Mouse (Mus musculus) ES-E14 (cell line): ENCODE results near the gene Fkbp8. TPM values are rescaled to one million over a fixed set of nuclear protein-coding genes. Genes with fewer than 3 reads are reported as not detected.
"Not testable (repeated sequence)": the region's sequence is repeated elsewhere in the genome, so short reads cannot be mapped to it uniquely, and the experiment has no call there.

Experiments
- DNase-seq: peaks from one replicate; pipeline ENCODE4 v3.0.0-alpha.2; 2013; ENCODE audit warnings: low read depth, low spot score
- H3K27ac ChIP-seq: 2 replicates; pipeline ENCODE4 v1.5.1; 2012; ENCODE audit warnings: low read depth, mild to moderate bottlenecking, low read length, moderate library complexity, mixed read lengths; ENCODE audit not compliant: poor library complexity, insufficient read depth, severe bottlenecking
- H3K36me3 ChIP-seq: 2 replicates; pipeline ENCODE4 v1.6.1; 2012; ENCODE audit warnings: mild to moderate bottlenecking, low read length, moderate library complexity, mixed read lengths; ENCODE audit not compliant: control insufficient read depth, poor library complexity, insufficient read depth, severe bottlenecking
- H3K4me1 ChIP-seq, 2 experiments: fragments of 150-350 bp in 1 of 2; sonication (generic) in 1 of 2; 2 replicates each; pipeline ENCODE4 v1.6.1; 2012; ENCODE audit warnings: low read length in 2 of 2, mild to moderate bottlenecking in 1 of 2, mixed read lengths in 1 of 2; ENCODE audit not compliant: control insufficient read depth in 2 of 2, insufficient read depth in 2 of 2, poor library complexity in 1 of 2
- H3K4me3 ChIP-seq, 2 experiments: fragments of 150-350 bp in 1 of 2; sonication (generic) in 1 of 2; 2 replicates each; pipeline ENCODE4 v1.5.1; 2012; ENCODE audit warnings: low read length in 2 of 2, low read depth in 1 of 2, mild to moderate bottlenecking in 1 of 2, mixed read lengths in 1 of 2; ENCODE audit not compliant: insufficient read depth in 1 of 2, poor library complexity in 1 of 2, severe bottlenecking in 1 of 2
- H3K9ac ChIP-seq: 2 replicates; pipeline ENCODE4 v1.6.1; 2012; ENCODE audit warnings: low read depth, mild to moderate bottlenecking, low read length, mixed read lengths; ENCODE audit not compliant: poor library complexity, insufficient read depth, severe bottlenecking
- H3K9me3 ChIP-seq: fragments of 150-350 bp; sonication (generic); 2 replicates; pipeline ENCODE4 v1.6.1; 2012; ENCODE audit warnings: low read depth, mild to moderate bottlenecking, low read length; ENCODE audit not compliant: control insufficient read depth, insufficient read depth
- CHD2 ChIP-seq: IDR thresholded peaks from 2 replicates; pipeline ENCODE4 v1.6.1; 2014; ENCODE audit warnings: mild to moderate bottlenecking, low read depth, low read length, inconsistent platforms
- HCFC1 ChIP-seq: IDR thresholded peaks from 2 replicates; pipeline ENCODE4 v1.6.1; 2012; ENCODE audit warnings: low read length, inconsistent platforms, borderline replicate concordance; ENCODE audit not compliant: insufficient read depth
- MAFK ChIP-seq: IDR thresholded peaks from 2 replicates; pipeline ENCODE4 v1.6.1; 2014; ENCODE audit warnings: mild to moderate bottlenecking, low read depth, low read length, inconsistent platforms; ENCODE audit not compliant: insufficient read depth
- ZC3H11A ChIP-seq: IDR thresholded peaks from 2 replicates; pipeline ENCODE4 v1.6.1; 2012; ENCODE audit warnings: low read depth, mild to moderate bottlenecking, inconsistent platforms, low read length, borderline replicate concordance
- ZNF384 ChIP-seq: IDR thresholded peaks from 2 replicates; pipeline ENCODE4 v1.6.1; 2012; ENCODE audit warnings: low read depth, low read length, inconsistent platforms
- in situ Hi-C, 2 experiments: fragments of 600-800 bp; cut with MboI; formaldehyde crosslinking; loops; one replicate each; pipeline ENCODE4 v1.15.1; 2025; ENCODE audit warnings: low sequenced_read_pairs in 2 of 2, inconsistent platforms in 1 of 2; ENCODE audit not compliant: unreplicated experiment in 2 of 2
- total RNA-seq: library from RNA; depleted of rRNA; stranded (reverse); fragments of 300-350 nt; gene quantifications from 2 replicates; pipeline ENCODE4 v1.2.3, GENCODE M21; 2012

Fkbp8 gene
- total RNA-seq, 1 experiment: 252 TPM

DNA sequence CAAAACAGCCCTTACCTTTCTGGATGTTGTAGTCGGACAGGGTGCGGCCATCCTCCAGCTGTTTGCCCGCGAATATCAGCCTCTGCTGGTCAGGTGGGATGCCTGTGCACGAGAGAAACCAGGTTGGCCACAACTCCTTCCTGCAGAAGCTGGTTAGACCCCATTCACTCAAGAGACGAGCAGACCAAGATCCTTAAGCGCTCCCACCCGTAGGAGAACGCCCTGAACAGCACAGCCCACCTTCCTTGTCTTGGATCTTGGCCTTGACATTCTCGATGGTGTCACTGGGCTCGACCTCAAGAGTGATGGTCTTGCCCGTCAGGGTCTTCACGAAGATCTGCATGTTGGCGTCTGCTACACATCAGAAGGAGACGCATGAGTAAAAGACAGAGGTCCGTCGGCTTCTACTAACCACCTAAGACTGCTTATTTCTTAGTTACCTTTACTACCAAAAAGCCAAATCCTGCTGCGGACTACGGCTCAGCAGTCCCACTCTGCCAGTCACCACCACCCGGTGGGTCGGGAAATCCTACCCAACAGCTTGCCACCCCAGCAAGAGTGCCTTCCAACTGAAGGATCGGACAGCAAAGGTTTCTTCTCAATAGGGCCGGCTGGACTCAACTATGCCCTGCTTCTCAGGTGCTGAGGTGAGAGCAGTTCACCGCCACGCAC is 18.1 kb upstream of the Fkbp8 start:
- Histone ChIP-seq H3K27ac (peak overlapping the region; percentile 85), H3K4me1 (peaks cover 1 to 5% of the 10 kb centered on the region in 2 experiments; a peak in 2 of 4 replicates), H3K36me3 (peaks cover 39% of the 10 kb centered on the region), H3K9ac (peak overlapping the region; percentile 97), H3K9me3 (no peaks in the 10 kb centered on the region), H3K4me3 (peak overlapping the region; percentile 90 to 96)
- in situ Hi-C loops: no loop called here
- TF ChIP-seq ZC3H11A: no peak
- TF ChIP-seq MAFK: no peak
- TF ChIP-seq ZNF384: no peak
- TF ChIP-seq CHD2: no peak
- TF ChIP-seq HCFC1: no peak
- DNase-seq: no peak

DNA sequence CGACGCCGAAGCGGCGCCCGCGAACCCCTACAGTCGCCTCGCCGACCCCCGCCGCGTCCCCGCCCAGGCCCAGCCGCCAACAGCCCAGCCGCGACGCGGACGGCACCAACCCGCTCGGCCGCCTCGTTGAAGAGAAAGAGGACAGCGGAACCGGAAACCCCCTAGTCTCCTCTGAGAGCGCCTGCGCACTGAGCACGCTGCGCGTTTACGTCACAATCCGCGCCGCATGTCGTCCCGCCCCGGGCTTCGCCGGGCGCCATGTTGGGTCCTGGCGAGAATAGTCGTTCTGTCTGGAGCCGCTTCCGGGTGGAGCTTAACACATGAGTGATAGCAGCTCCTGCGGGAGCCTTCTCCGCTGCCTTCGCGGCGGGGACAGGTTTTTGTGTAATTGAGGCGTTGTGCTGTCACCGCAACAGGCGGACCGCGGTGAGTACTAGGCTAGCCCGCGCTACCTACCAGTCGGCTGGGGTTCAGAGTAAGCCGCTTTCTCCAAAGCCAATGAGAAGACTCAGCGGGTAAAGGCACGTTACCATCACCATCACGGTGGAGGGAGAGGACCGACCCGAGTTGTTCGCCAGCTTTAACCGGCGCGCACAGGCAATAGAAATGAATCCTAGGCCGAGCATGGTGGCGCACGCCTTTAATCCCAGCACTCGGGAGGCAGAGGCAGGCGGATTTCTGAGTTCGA is 17.2 kb upstream of the Fkbp8 start, which contains the start of gene Uba52:
Gene Uba52, minus strand, starts transcription at position 574 of the 688 bp plus-strand sequence.
- in situ Hi-C loops: no loop called here
- Histone ChIP-seq H3K36me3 (peaks cover 39% of the 10 kb centered on the region), H3K9me3 (no peaks in the 10 kb centered on the region), H3K4me1 (peaks cover 0 to 1% of the 10 kb centered on the region in 2 experiments; a peak in 2 of 4 replicates), H3K27ac (peak within 1 kb of the TSS; percentile 91), H3K9ac (peak within 1 kb of the TSS; percentile 98), H3K4me3 (peak within 1 kb of the TSS; percentile 90 to 96)
- DNase-seq: peak; percentile 89
- TF ChIP-seq ZNF384 (no peak), HCFC1 (peak; percentile 79)

DNA sequence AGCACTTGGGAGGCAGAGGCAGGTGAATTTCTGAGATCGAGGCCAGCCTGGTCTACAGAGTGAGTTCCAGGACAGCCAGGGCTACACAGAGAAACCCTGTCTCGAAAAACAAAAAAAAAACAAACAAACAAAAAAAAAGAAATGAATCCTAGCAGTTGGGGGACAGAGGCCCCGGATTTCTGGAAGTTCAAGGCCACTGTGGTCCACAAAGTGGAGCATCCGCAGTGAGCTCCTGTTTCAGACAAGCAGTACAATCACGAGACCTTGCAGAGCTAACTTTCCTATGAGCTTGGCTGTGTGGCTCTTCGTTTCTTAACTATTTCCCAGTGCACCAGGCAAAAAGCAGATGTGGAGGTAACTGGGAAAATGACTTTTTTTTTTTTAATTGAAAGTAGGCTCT is 16.4 kb upstream of the Fkbp8 start:
- in situ Hi-C loops, H3K9me3 ChIP-seq, DNase-seq, H3K4me1 ChIP-seq: not testable (repeated sequence)
- H3K36me3 ChIP-seq: peaks cover 43% of the 10 kb centered on the region
- peak; percentile 75 for TF ChIP-seq ZNF384
- H3K4me3 ChIP-seq: peak overlapping the region; percentile 8 to 90
- peak overlapping the region; percentile 45; the same call in 1 of the 2 replicates for H3K27ac ChIP-seq
- H3K9ac ChIP-seq: peak overlapping the region; percentile 98

DNA sequence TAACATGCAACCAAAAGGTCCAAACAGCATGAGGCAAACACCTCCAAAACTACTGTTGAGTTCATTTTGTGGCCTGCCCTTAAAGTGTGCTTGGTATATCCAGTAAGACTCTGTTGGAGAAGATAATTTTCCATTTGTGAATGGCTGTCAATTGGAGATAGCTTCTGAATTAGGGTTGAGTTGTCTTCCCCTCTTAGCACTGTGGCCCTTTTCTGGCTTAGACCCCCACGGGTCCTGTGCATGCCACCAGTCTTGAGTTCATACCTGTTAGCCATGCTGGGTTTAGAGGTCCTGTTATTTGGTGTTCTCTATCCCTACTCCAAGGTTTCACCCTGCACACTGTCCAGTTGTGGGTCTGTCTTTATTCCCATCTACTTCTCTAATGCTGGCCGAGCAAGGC is 15.8 kb upstream of the Fkbp8 start:
- H3K4me1 ChIP-seq: peaks cover 0 to 1% of the 10 kb centered on the region in 2 experiments; a peak in 2 of 4 replicates
- no peaks in the 10 kb centered on the region for H3K9me3 ChIP-seq
- peaks cover 47% of the 10 kb centered on the region for H3K36me3 ChIP-seq
- H3K9ac ChIP-seq: peak overlapping the region; percentile 30; the same call in 1 of the 2 replicates
- no peak for TF ChIP-seq ZNF384
- TF ChIP-seq ZC3H11A: no peak
- no peak for TF ChIP-seq CHD2
- no peak for TF ChIP-seq HCFC1
- TF ChIP-seq MAFK: no peak
- no peak for DNase-seq
- in situ Hi-C loops: no loop called here
- no peak overlapping the region; the same call in 1 of the 2 replicates for H3K27ac ChIP-seq
- H3K4me3 ChIP-seq: peak overlapping the region in 1 of 2 experiments; percentile 90; a peak in 1 of 4 replicates
